Mouse (Mus musculus): ENCODE measurements around the gene Olfr488. TPM values are rescaled to one million over a fixed set of nuclear protein-coding genes. Genes with fewer than 3 reads are reported as not detected.
"Not testable (repeated sequence)": the region's sequence is repeated elsewhere in the genome, so short reads cannot be mapped to it uniquely, and the experiment has no call there.

The Olfr488 gene
- total RNA-seq (2021), result not detected
- long read RNA-seq, experiment 1, result 0 reads
- long read RNA-seq, experiment 2, result 0 reads

GRCm38 (mm10) chr7:108258247-108258646 is at the start of gene Olfr488:
TSS of gene Olfr488 (minus strand) at chr7:108258347.
- no peak for DNase-seq
- intact Hi-C loops (cut with DNase I; ENCODE audit: low total_unique reads), result no loop called here

- intact Hi-C loops (cut with DNase I; ENCODE audit: low total_unique reads), result no loop called here
- DNase-seq, result no peak
Observed at GRCm38 (mm10) chr7:108288834-108289233, 30.7 kb upstream of the Olfr488 start, which contains the start of gene Olfr490. TSS of gene Olfr490 (minus strand) at chr7:108288934.

- intact Hi-C loops (cut with DNase I; ENCODE audit: low total_unique reads), result no loop called here
- DNase-seq, result no peak
Observed at GRCm38 (mm10) chr7:108233551-108233950, 24.6 kb downstream of the Olfr488 start.

GRCm38 (mm10) chr7:108214536-108214935 is 43.6 kb downstream of the Olfr488 start, which contains the start of gene Olfr487:
TSS of gene Olfr487 (minus strand) at chr7:108214636.
- intact Hi-C loops (cut with DNase I; ENCODE audit: low total_unique reads); DNase-seq: not testable (repeated sequence)

Other genes starting within 250 kb of the Olfr488 start
- gene Olfr478, start 224.4 kb downstream of the Olfr488 start, total RNA-seq (2021), result not detected
- gene Olfr479, start 207.7 kb downstream of the Olfr488 start, total RNA-seq (2021), result not detected
- not detected for gene Olfr480, start 191.0 kb downstream of the Olfr488 start, total RNA-seq (2021)
- not detected for gene Olfr481, start 178.5 kb downstream of the Olfr488 start, total RNA-seq (2021)
- gene Olfr482, start 160.8 kb downstream of the Olfr488 start, total RNA-seq (2021), result 1 to 10 TPM in 1 of 2 experiments, under 1 TPM in 1; 0.76 to 1.1 TPM
- gene Olfr483, start 157.5 kb downstream of the Olfr488 start, total RNA-seq (2021), result not detected
- gene Olfr484, start 130.9 kb downstream of the Olfr488 start, total RNA-seq (2021), result not detected
- not detected for gene Olfr485, start 98.5 kb downstream of the Olfr488 start, total RNA-seq (2021)
- gene Olfr486, start 85.6 kb downstream of the Olfr488 start, total RNA-seq (2021), result not detected
- gene Olfr487, start 43.7 kb downstream of the Olfr488 start, total RNA-seq (2021), result not detected
- not detected for gene Olfr490, start 30.6 kb upstream of the Olfr488 start, total RNA-seq (2021)
- gene Olfr491, start 55.1 kb upstream of the Olfr488 start, total RNA-seq (2021), result not detected
- gene Olfr492, start 65.3 kb upstream of the Olfr488 start, total RNA-seq (2021), result not detected
- not detected for gene Olfr493, start 88.6 kb upstream of the Olfr488 start, total RNA-seq (2021)
- gene Olfr494, start 107.0 kb upstream of the Olfr488 start, total RNA-seq (2021), result not detected
- gene Olfr495, start 134.8 kb upstream of the Olfr488 start, total RNA-seq (2021), result not detected
- not detected for gene Olfr497, start 162.1 kb upstream of the Olfr488 start, total RNA-seq (2021)
- not detected for gene Olfr498, start 207.0 kb upstream of the Olfr488 start, total RNA-seq (2021)